Mouse (Mus musculus) midbrain, embryonic 15.5 days (tissue): ENCODE results near the gene Sgk2. TPM values are rescaled to one million over a fixed set of nuclear protein-coding genes. Genes with fewer than 3 reads are reported as not detected.

Experiments
- ATAC-seq: fragments of 200-750 bp; cut with Nextera tagmentation; replicated peaks from 2 replicates; pipeline ENCODE4 v1.8.0; 2017; ENCODE audit warnings: moderate TSS enrichment
- H3K27ac ChIP-seq: fragments of 300-500 bp; sonication (generic); 2 replicates; pipeline ENCODE4 v1.5.1; 2015; ENCODE audit warnings: mild to moderate bottlenecking, inconsistent platforms
- H3K27me3 ChIP-seq: fragments of 300-500 bp; sonication (generic); replicated peaks from 2 replicates; pipeline ENCODE4 v1.6.1; 2015; ENCODE audit warnings: inconsistent platforms
- H3K36me3 ChIP-seq: fragments of 300-500 bp; sonication (generic); replicated peaks from 2 replicates; pipeline ENCODE4 v1.6.1; 2015; ENCODE audit warnings: inconsistent platforms
- H3K4me1 ChIP-seq: fragments of 300-500 bp; sonication (generic); 2 replicates; pipeline ENCODE4 v1.6.1; 2015; ENCODE audit warnings: inconsistent platforms
- H3K4me2 ChIP-seq: fragments of 300-500 bp; sonication (generic); 2 replicates; pipeline ENCODE4 v1.6.1; 2015; ENCODE audit warnings: inconsistent platforms, mild to moderate bottlenecking, moderate library complexity
- H3K4me3 ChIP-seq: fragments of 300-500 bp; sonication (generic); 2 replicates; pipeline ENCODE4 v1.5.1; 2015; ENCODE audit warnings: mild to moderate bottlenecking, inconsistent platforms
- H3K9ac ChIP-seq: fragments of 300-500 bp; sonication (generic); 2 replicates; pipeline ENCODE4 v1.6.1; 2015; ENCODE audit warnings: mild to moderate bottlenecking, inconsistent platforms
- H3K9me3 ChIP-seq: fragments of 300-500 bp; sonication (generic); 2 replicates; pipeline ENCODE4 v1.6.1; 2016; ENCODE audit warnings: inconsistent platforms
- WGBS: fragments of 180-500 bp; shearing (Covaris S2); methylation state at CpG from one replicate; pipeline ENCODE4 v1.1.7; 2015; ENCODE audit warnings: mixed read lengths; 5-methylcytosine and 5-hydroxymethylcytosine counted together
- polyA plus RNA-seq: library from polyadenylated mRNA; unstranded; fragments of >200 nt; fragmentation: Nextera tagmentation; extraction: Ambion mirVana; gene quantifications from 2 replicates; pipeline ENCODE4 v1.2.1, GENCODE M21; 2015

Sgk2 gene
- polyA plus RNA-seq = 0.10 TPM in 1 of 2 replicates, not detected in the other

DNA sequence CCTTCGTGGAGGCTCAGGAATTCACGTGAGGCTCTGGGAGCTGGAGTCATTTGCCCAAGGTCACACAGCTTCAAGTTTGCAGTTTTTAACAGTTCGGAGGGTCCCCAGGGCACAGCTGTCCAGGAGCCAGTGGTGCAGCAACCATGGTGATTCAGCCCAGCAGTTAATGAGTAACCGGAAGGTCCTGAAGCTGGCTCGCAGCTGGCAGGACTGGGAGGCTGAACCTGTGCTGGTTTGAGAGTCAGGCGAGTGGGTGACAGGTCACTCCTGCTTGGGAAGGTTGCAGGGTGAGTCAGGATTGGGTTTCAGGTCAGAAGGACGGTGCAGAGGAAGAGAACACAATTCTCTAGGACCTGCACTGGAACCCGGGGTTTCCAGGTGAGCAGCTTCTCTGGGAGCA is at the start of gene Sgk2:
Sgk2 (plus strand) TSS at position 113 of the 400 bp plus-strand sequence.
- no peaks in the 10 kb centered on the region for H3K27me3 ChIP-seq
- H3K9ac ChIP-seq = no peak within 1 kb of the TSS
- H3K27ac ChIP-seq = no peak within 1 kb of the TSS
- 75% methylated on average over 8 of the region's 8 CpGs for WGBS
- no peaks in the 10 kb centered on the region for H3K4me1 ChIP-seq
- no peak for ATAC-seq
- H3K9me3 ChIP-seq = no peaks in the 10 kb centered on the region
- H3K4me2 ChIP-seq = no peak within 1 kb of the TSS
- no peaks in the 10 kb centered on the region for H3K36me3 ChIP-seq
- H3K4me3 ChIP-seq = no peak within 1 kb of the TSS

DNA sequence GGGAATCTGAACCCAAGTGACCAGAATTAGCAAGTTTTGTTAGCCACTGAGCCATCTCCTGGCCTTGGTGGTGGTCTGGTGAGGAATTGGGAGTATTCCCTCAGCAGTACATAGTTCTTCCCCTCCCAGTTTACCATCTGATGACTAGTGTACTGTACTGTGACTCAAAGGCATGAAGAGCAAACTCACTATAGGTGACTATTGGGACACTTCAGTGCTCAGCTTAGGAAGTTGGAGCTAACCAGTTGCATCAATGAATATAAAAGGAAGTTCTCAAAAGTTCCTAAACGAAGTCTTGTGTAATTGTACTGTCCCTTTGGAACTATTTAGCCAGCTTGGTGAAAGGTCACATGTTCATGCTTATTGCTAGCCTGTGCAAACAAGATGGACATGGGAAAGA is 47.6 kb upstream of the Sgk2 start:
- Histone ChIP-seq H3K36me3 (peaks cover 54% of the 10 kb centered on the region), H3K27me3 (peaks cover 5% of the 10 kb centered on the region; the same call in 1 of the 2 replicates), H3K4me3 (no peak overlapping the region), H3K27ac (no peak overlapping the region), H3K9me3 (no peaks in the 10 kb centered on the region), H3K4me1 (peaks cover 12% of the 10 kb centered on the region), H3K9ac (no peak overlapping the region), H3K4me2 (no peak overlapping the region)
- WGBS = 83% methylated on average over 1 of the region's 1 CpGs
- ATAC-seq = no peak

DNA sequence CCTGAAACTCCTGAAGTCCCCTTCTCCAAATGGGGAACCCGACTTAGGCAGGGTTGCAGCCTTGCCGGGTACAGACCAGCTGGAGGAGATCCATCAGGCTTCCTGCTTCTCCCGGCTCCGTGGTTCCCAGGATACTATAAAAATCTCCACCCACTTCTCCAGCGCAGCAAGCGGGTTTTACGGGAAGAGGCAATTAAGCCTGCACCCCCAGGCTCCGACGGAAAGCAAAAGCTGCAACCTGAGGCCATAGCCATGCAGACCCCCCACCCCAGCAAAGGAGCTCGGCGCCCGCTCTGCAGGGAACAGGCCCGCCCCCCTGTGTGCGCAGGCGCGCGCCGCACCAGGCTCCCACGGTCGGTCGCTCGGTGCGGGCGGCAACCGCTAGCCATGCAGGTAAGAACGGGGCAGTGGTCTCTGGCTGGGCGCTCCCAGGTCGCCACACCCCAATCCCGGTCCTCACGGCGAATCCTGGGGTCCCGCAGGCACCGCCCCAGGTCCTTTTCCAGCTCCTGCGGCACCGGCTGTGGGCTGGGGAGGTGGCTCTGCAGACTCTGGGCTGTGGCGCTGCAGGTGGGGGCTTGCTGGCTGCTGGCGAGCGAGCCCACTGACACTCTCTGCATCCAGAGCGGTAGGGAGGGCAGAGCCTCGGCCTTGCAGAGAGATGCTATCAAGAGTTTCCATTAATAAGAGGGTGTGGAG is 43.8 kb upstream of the Sgk2 start, which contains the start of gene L3mbtl1:
L3mbtl1 (plus strand) TSS at position 325 of the 699 bp plus-strand sequence.
- H3K27me3 ChIP-seq = peaks cover 8% of the 10 kb centered on the region; the same call in 1 of the 2 replicates
- WGBS = under 1% methylated on average over 38 of the region's 40 CpGs
- H3K4me2 ChIP-seq = peak within 1 kb of the TSS; percentile 96
- peaks cover 12% of the 10 kb centered on the region for H3K4me1 ChIP-seq
- peak within 1 kb of the TSS; percentile 79 for H3K27ac ChIP-seq
- peaks cover 26% of the 10 kb centered on the region for H3K36me3 ChIP-seq
- peak within 1 kb of the TSS; percentile 81 for H3K9ac ChIP-seq
- peak within 1 kb of the TSS; percentile 79 for H3K4me3 ChIP-seq
- peak; percentile 86 for ATAC-seq
- H3K9me3 ChIP-seq = no peaks in the 10 kb centered on the region

DNA sequence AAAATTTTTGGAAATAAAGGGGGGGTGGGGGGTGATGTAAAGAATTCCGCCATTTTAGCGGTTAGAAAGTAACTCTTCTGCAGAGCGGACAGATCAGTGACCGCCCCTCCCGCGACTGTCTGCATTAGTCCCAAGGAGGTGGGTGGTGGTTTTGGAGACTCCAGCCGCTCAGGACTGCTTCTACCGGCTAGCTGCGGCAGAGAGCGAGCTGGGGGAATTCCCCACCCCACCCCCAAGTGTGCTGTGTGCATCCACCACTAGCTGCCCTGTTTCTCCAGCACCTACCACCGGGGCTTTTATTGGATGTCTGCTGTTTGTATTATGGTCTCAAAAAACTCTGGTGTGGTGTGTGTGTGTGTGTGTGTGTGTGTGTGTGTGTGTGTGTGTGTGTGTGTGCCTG is 43.2 kb upstream of the Sgk2 start:
- 7% methylated on average over 11 of the region's 11 CpGs for WGBS
- H3K4me2 ChIP-seq = peak overlapping the region; percentile 96
- no peak overlapping the region for H3K27ac ChIP-seq
- H3K9me3 ChIP-seq = no peaks in the 10 kb centered on the region
- H3K27me3 ChIP-seq = peaks cover 8% of the 10 kb centered on the region; the same call in 1 of the 2 replicates
- H3K4me3 ChIP-seq = peak overlapping the region; percentile 79
- ATAC-seq = peak; percentile 34; the same call in 1 of the 2 replicates
- peak overlapping the region; percentile 81; the same call in 1 of the 2 replicates for H3K9ac ChIP-seq
- H3K36me3 ChIP-seq = peaks cover 19% of the 10 kb centered on the region
- peaks cover 12% of the 10 kb centered on the region for H3K4me1 ChIP-seq

DNA sequence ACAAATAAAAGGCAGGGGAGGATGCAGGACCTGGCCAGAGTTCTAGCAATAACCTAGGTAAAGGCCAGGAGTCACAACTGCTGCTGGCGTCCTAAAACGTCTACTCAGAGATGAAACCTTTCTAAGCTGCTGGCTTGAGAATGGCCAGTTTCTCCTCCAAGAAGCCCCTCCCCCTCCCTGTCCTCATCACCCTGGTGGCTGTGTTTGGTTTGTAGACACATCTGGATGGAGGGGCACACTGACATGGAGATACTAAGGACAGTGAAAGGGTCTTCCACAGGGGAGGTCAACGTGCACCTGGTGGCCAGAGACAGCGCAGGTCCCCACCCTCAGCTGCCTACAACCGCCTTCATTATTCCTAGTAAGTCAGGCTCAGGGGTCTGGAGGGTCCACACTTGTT is 40.2 kb upstream of the Sgk2 start:
- Histone ChIP-seq H3K9ac (no peak overlapping the region), H3K27ac (no peak overlapping the region), H3K4me2 (no peak overlapping the region), H3K4me1 (peaks cover 12% of the 10 kb centered on the region), H3K27me3 (0 out of 2 replicates have a peak, but pooled peaks cover 5% of the 10 kb centered on the region), H3K36me3 (no peaks in the 10 kb centered on the region), H3K4me3 (no peak overlapping the region), H3K9me3 (no peaks in the 10 kb centered on the region)
- 85% methylated on average over 5 of the region's 5 CpGs for WGBS
- ATAC-seq = no peak

DNA sequence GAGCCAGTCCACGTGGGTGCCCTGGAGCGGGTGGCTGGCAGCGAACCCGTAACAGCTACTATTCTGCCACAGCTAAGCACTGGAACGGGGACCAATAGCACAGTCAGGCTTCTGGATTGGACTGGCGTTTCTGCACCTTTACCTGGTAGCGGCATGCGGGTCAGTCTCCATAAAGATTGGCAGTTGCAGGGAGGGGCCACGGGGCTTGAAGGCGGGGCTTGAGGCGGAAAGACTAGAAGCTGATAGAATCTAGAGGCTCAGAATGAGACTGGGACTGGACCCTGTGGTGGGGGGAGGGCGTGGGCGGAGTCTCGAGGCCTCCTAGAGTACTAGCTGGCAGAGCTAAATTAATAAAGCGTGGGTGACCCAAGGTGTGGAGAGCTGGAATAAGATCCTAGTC is 39.4 kb upstream of the Sgk2 start:
- peak overlapping the region; percentile 9 for H3K4me3 ChIP-seq
- no peak overlapping the region for H3K9ac ChIP-seq
- no peak overlapping the region for H3K27ac ChIP-seq
- no peaks in the 10 kb centered on the region for H3K36me3 ChIP-seq
- peaks cover 8% of the 10 kb centered on the region for H3K4me1 ChIP-seq
- 39% methylated on average over 15 of the region's 15 CpGs for WGBS
- no peak for ATAC-seq
- H3K27me3 ChIP-seq = 0 out of 2 replicates have a peak, but pooled peaks cover 5% of the 10 kb centered on the region
- no peaks in the 10 kb centered on the region for H3K9me3 ChIP-seq
- H3K4me2 ChIP-seq = peak overlapping the region; percentile 32

DNA sequence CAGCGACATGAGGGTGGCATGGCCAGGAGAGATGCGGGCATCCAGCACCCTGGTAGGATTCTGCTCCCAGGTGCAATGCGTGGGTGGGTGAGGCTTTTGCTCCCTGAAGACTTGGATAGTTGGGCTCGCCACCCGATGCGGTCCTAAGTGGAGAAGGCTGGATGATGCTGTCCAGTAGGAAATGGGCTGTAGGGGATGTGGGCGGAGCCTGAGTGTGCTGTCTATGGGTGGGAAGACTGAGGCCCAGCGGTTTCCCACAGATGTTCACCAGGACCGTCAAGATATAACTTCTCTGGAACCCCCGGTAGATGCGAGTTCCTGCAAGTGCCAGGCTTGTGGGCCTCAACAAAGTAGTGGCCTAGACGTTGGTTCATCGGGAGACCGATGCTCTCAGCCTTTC is 38.9 kb upstream of the Sgk2 start:
- H3K4me1 ChIP-seq = 0 out of 2 replicates have a peak, but pooled peaks cover 5% of the 10 kb centered on the region
- H3K9ac ChIP-seq = no peak overlapping the region
- no peak for ATAC-seq
- H3K4me2 ChIP-seq = peak overlapping the region; percentile 32
- no peaks in the 10 kb centered on the region for H3K9me3 ChIP-seq
- peak overlapping the region; percentile 9 for H3K4me3 ChIP-seq
- H3K36me3 ChIP-seq = no peaks in the 10 kb centered on the region
- H3K27ac ChIP-seq = no peak overlapping the region
- WGBS = 54% methylated on average over 14 of the region's 14 CpGs
- H3K27me3 ChIP-seq = 0 out of 2 replicates have a peak, but pooled peaks cover 5% of the 10 kb centered on the region

DNA sequence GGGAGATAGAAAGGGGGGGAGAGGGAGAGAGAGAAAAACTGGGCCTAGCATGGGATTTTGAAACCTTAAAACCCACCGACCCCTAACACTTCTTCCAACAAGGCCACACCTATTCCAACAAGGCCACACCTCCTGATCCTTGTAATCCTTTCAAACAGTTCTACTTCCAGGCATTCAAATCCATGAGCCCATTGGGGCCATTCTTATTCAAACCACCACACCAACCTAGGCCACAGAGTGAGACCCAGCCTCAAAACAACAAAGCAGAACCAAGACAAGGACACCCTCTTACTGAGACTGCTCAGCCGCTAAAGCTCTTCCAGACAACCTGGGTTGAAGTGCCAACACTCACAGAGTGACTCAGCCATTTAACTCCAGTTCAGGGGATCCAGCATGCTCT is 36.4 kb upstream of the Sgk2 start:
- Histone ChIP-seq H3K27me3 (no peaks in the 10 kb centered on the region), H3K27ac (no peak overlapping the region), H3K4me3 (no peak overlapping the region), H3K4me1 (no peaks in the 10 kb centered on the region), H3K4me2 (no peak overlapping the region), H3K9ac (no peak overlapping the region), H3K36me3 (no peaks in the 10 kb centered on the region), H3K9me3 (no peaks in the 10 kb centered on the region)
- ATAC-seq = no peak
- WGBS = 87% methylated on average over 2 of the region's 2 CpGs

DNA sequence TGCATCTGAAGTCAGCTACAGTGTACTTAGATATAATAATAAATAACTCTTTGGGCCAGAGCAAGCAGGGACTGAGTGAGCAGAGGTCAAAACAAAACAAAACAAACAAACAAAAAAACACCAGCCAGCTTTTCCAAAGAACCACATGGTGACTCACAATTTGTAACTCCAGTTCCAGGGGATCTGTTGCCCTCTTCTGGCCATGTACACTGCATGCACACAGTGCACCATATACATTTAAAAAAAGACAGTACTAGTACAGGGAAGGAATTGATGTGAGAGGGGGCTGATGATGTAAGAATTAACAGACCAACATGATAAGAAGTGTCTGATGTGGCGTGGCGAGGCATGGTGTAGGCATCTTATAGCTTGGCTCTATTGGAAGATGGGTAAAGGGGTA is 30.3 kb upstream of the Sgk2 start:
- Histone ChIP-seq H3K36me3 (no peaks in the 10 kb centered on the region), H3K4me1 (no peaks in the 10 kb centered on the region), H3K27me3 (no peaks in the 10 kb centered on the region), H3K4me2 (no peak overlapping the region), H3K9ac (no peak overlapping the region), H3K9me3 (no peaks in the 10 kb centered on the region), H3K4me3 (no peak overlapping the region), H3K27ac (no peak overlapping the region)
- WGBS = 92% methylated on average over 2 of the region's 2 CpGs
- no peak for ATAC-seq

DNA sequence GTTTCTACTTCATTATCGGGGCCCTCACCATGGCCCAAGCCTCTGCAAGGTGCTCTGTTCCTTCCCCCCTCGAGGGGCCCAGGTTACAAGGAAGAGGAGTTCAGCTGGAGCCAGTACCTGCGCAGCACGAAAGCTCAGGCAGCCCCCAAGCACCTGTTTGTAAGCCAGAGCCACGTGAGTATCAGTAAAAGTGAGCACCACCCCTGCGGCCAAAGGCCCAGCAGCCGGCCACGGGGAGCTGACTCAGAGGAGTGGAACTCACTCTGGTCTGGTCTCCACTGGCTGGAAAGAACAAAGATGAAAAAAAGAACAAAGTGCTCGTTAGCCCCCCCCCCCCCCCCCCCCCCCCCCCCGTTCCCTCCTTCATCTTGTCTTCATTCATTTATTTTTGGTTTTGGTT is 25.8 kb upstream of the Sgk2 start:
- Histone ChIP-seq H3K27me3 (no peaks in the 10 kb centered on the region), H3K9ac (no peak overlapping the region), H3K27ac (no peak overlapping the region), H3K9me3 (no peaks in the 10 kb centered on the region), H3K4me3 (no peak overlapping the region), H3K4me1 (no peaks in the 10 kb centered on the region), H3K4me2 (no peak overlapping the region), H3K36me3 (no peaks in the 10 kb centered on the region)
- ATAC-seq = no peak
- 73% methylated on average over 9 of the region's 10 CpGs for WGBS

DNA sequence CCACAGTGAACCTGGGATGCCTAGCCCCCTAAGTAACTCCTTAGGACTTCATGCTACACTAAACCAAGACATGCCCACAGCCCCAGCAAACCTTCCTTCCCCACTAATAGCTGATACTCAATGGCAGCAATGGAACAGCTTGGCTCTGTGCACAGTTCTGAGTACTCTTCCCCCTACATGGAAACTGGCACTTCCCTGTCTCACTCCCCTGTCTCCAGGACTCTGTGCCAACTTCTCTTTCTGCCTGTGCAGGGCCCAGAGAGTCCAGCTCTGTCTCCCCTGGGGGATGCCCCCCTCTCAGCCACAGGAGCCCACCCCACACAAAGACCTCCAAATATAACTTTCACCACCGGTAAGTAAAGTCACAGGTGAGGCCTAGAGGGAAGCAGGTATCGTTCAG is 20.4 kb upstream of the Sgk2 start:
- no peak overlapping the region for H3K4me3 ChIP-seq
- H3K27ac ChIP-seq = no peak overlapping the region
- no peak overlapping the region for H3K4me2 ChIP-seq
- H3K9me3 ChIP-seq = no peaks in the 10 kb centered on the region
- 91% methylated on average over 2 of the region's 2 CpGs for WGBS
- H3K36me3 ChIP-seq = no peaks in the 10 kb centered on the region
- no peaks in the 10 kb centered on the region for H3K4me1 ChIP-seq
- H3K9ac ChIP-seq = no peak overlapping the region
- H3K27me3 ChIP-seq = no peaks in the 10 kb centered on the region
- ATAC-seq = no peak

DNA sequence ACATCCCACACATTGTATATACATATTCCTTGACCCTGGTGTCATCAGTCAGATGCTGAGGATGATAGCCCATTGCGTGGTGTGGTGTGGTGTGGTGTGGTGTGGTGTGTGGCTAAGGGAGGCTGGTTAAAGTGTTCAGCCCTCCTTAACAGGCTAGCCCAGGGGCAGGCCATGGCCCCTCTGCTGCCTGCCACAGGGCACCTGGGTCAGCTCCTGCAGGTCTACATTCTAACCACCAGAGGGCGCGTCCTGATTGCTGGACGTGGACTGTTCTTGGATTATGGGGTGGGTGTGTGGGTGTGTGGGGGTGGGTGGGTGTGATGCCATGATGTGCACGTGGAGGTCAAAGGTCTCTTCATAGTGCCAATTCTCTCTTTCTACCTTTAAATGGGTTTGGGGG is 18.8 kb upstream of the Sgk2 start:
- no peaks in the 10 kb centered on the region for H3K27me3 ChIP-seq
- no peak overlapping the region for H3K27ac ChIP-seq
- 6% methylated on average over 5 of the region's 5 CpGs for WGBS
- H3K4me3 ChIP-seq = no peak overlapping the region
- ATAC-seq = no peak
- no peaks in the 10 kb centered on the region for H3K9me3 ChIP-seq
- no peak overlapping the region for H3K4me2 ChIP-seq
- H3K36me3 ChIP-seq = no peaks in the 10 kb centered on the region
- H3K9ac ChIP-seq = no peak overlapping the region
- H3K4me1 ChIP-seq = peaks cover under 1% of the 10 kb centered on the region; the same call in 1 of the 2 replicates

DNA sequence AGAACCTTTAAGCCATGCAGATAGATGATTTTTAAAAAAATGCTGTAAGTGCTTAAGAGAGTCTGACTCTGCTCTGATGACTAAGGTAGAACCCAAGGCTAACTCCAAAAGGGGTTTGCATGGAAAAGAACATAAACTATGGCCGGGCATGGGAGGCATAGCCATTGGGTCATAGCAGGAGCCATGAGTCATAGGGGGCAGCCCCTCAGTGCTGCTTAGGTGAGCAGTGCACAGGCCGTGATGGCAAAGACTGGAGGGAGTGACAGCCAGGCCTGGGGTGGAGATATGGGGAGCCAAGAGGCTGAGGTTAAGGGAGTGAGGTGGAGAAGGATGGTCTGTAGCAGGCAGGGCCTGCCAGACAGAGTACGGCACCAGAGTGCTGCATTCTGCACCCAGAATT is 18.0 kb upstream of the Sgk2 start:
- H3K4me3 ChIP-seq = no peak overlapping the region
- no peaks in the 10 kb centered on the region for H3K9me3 ChIP-seq
- no peaks in the 10 kb centered on the region for H3K36me3 ChIP-seq
- H3K4me2 ChIP-seq = no peak overlapping the region
- H3K4me1 ChIP-seq = peaks cover 7% of the 10 kb centered on the region; the same call in 1 of the 2 replicates
- H3K27ac ChIP-seq = no peak overlapping the region
- H3K9ac ChIP-seq = no peak overlapping the region
- ATAC-seq = no peak
- WGBS = 89% methylated on average over 3 of the region's 3 CpGs
- no peaks in the 10 kb centered on the region for H3K27me3 ChIP-seq
